Mouse (Mus musculus) right cerebral cortex, postnatal 25 days (tissue): Measurements from ENCODE around the gene Acvr1b.

ENCODE experiments used
- DNase-seq: peaks from one replicate; pipeline ENCODE4 v3.0.0; 2022

The Acvr1b gene

DNA sequence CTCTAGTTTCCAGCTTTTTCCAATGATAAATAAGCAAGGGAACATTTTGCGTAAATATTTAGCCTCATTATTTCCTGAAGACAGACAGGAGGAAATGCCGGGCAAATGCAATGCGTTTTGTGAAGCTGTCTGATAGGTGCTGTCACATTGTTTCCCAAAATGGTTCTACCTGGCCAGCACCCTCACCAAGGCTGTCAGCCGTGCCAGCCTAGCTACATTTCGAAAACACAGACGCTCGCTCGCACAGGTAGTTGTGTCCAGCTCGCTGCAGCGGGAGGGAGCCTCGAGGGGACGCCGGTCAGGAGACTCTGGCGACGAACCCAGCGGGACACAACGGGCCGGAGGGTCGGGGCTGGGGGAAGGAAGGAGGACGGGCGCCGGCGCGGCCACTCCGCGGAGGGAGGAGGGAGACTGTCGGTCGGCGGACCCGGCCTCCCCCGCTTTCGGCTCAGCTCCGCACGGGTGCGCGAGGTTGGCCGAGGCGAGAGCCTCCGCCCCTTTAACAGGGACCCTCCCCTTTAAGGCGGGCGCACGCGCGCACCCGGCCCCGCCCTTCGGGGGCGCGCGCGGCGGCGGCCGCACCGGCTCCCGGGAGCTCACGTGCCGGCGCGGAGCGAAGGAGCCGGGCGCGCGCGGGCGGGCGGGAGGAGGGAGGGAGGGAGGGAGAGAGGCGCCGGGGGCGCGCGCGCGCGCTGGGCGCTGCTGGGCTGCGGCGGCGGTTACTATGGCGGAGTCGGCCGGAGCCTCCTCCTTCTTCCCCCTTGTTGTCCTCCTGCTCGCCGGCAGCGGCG is at the start of gene Acvr1b:
Gene Acvr1b (plus strand): TSS at position 647 of the 791 bp plus-strand sequence.
- DNase-seq, result peak; percentile 93

- DNase-seq, result no peak
Measured at GRCm38 (mm10) chr15:101125561-101125960, 48.3 kb upstream of the Acvr1b start.

DNA sequence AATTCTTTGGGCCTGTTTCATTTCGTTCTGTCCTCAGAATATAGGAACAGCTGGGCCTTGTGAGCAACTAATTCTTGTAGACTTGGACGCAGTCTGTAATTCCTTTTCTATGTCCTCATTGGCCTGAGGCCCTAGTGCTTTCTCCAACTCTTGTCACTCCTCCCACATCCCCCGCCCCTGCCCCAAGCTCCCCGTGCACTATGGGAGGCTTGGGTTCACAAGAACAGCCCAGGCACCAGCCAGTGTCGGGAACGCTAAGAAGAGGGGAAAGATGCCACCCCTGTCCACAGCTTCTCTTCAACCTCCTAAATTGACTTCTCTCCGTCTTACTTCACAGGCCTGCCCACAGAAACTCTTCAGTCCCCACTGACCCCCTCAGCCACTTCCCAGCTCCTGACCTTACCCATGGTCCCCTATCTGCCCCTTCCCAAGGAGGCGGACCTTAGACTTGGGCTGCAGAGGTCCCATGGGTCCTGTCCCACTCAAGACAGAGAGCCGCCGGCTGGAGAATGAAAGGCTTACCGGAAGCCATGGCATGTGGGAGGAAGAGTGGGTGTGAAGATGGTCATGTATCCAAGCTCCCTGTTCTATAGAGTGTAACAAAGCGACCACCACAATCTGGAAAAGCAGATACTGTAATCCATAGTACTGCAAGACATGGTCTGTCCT is 46.9 kb upstream of the Acvr1b start:
- DNase-seq, result no peak

GRCm38 (mm10) chr15:101128181-101129089 is 45.4 kb upstream of the Acvr1b start, which contains the start of gene Acvrl1:
TSS of gene Acvrl1 (plus strand) at chr15:101128522.
- DNase-seq, result no peak

DNA sequence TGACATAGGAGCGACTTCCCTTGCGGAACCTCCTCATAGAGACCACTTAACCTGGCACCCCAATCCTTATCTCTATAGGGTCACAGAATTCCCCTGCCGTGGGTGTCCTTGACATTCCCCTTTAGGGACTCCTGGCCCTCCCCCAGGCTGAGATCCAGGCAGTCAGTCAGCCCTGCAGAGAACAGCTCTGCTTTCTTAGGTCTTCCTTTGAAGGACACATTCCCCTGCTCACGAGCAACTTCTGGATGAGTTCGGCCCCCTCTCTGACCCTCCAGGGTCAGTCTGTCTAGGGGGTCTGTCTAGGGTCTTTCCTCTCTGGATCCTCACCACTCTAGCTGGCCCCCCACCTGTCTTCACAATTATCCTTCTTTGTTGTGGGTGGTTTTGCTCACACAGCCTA is 44.5 kb upstream of the Acvr1b start:
- no peak for DNase-seq

GRCm38 (mm10) chr15:101131498-101131897 is 42.4 kb upstream of the Acvr1b start:
- DNase-seq, result no peak

GRCm38 (mm10) chr15:101132041-101132440 is 41.8 kb upstream of the Acvr1b start:
- no peak for DNase-seq

DNA sequence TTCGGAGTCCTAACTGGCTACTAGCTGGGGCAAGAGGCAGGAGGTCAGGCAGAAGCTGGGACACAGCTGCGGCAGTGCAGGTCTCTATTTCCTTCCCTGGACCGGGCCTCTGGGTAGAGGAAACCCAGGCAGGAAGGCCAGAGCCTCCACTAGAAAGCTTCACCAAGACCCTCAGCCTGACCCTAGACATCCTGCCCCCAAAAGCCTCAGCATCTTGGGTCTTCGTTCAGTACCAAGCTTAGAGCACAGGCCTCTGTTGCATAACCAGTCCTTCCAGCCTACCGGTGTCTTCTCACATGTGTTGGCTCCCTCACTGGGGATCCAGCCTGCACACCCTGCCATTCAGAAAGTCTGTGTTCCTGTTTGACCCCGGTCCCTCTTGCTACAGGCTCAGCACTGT is 41.1 kb upstream of the Acvr1b start:
- no peak for DNase-seq

DNA sequence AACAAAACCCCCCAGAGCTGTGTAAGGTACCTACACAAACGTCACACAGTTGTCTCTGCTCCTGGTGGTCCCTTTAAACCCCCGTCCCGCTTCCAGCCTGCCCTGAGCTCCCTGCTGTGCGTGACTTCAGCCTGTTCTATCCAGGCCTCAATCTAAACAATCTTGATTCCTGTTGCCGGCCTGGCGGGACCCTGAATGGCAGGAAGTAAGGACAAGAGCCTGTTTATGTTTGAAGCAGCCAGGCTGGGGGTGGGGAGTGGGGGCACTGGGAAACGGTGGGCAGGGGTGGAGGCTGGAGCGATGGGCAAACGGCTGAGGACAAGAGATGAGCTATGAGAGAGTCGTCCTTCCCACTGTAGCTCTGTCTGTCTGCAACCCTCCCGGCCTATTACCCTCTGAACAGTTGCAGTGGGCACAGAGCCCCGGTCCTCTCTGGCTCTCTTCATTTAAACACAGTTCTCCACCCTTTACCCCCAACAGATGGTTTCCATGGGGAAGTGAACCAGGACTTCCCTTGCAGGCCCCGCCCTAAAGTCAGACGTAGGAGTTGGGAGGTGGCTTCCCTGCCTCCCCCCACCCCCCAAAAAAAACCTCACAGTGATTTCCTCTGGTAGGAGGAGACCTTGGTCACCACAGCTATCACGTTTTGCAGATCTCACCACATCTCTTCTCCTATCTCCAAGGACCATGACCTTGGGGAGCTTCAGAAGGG is 39.7 kb upstream of the Acvr1b start:
- DNase-seq, result no peak

DNA sequence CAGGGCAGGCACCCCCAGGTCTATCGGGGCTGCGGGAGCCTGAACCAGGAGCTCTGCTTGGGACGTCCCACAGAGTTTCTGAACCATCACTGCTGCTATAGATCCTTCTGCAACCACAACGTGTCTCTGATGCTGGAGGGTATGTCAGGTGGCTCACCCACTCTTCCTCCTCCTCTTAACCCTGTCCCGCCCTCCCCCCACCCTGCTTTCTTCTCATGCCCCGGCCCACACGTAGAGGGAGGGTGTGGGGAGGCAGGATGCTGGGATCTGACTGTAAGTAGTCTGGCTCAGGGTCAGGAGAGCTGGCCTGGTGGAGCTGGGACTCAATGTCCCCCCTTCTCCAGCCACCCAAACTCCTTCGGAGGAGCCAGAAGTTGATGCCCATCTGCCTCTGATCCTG is 38.5 kb upstream of the Acvr1b start:
- DNase-seq, result no peak

GRCm38 (mm10) chr15:101137455-101137854 is 36.4 kb upstream of the Acvr1b start:
- DNase-seq, result no peak

GRCm38 (mm10) chr15:101138675-101139074 is 35.2 kb upstream of the Acvr1b start:
- no peak for DNase-seq

GRCm38 (mm10) chr15:101139885-101140284 is 34.0 kb upstream of the Acvr1b start:
- no peak for DNase-seq

DNA sequence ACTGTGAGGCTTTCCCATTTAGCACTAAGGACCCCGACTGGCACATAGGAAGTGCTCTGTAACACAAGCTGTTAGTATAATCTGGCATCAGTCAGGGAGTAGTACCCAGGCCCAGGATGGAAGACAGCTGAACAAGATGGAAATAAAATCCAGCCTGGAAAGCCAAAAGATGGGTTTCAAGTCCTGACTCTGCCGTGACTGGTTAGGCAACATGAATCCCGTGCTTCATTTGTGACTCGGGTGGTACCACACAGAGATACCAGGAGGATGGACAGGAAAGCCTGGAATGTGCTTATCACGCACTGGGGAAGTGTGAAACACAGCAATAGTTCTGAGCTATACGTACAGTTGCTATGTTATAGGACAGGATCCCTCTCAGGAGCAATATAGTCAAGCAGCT is 33.3 kb upstream of the Acvr1b start:
- DNase-seq, result no peak

GRCm38 (mm10) chr15:101141061-101141541 is 32.8 kb upstream of the Acvr1b start:
- no peak for DNase-seq

GRCm38 (mm10) chr15:101142672-101143071 is 31.2 kb upstream of the Acvr1b start:
- DNase-seq, result no peak

DNA sequence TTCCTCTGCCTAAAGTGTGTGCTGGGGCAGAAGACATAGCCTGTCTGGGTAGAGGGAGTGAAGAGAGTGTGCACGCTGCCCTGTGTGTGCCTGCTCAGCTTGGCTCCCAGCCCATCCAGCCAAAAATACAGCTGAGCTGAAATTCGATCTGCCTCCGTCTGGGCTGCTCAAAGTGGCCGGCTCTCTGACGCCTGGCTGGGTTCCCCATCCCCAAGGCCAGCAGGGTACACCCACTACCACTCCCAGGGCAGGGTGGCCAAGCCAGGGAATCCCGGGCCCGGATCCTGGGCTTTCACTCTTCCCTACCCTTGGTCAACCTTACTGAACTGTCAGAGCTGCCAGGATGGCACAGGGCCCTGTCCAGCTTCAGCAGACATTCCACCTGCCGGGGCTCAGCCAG is 30.4 kb upstream of the Acvr1b start:
- no peak for DNase-seq

DNA sequence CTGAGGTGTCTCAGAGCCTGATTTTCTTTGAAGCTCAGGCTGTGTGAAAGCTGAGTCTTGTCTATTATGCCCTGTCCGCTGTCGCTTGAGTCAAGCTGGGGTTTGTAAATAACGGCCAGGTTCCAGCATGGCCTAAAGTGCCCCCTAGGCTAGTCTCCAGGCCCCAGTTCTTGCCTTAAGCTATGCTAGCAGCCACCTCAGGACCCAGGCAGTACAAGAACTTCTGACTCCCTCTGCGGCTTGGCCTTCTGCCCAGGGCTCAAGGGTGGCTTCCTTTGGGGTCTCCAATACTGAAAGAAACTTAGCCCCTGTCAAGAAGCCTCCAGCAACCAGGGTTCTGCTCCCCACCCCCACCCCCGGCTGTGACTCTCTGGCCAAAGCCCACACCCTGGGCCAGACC is 29.7 kb upstream of the Acvr1b start:
- no peak for DNase-seq

DNA sequence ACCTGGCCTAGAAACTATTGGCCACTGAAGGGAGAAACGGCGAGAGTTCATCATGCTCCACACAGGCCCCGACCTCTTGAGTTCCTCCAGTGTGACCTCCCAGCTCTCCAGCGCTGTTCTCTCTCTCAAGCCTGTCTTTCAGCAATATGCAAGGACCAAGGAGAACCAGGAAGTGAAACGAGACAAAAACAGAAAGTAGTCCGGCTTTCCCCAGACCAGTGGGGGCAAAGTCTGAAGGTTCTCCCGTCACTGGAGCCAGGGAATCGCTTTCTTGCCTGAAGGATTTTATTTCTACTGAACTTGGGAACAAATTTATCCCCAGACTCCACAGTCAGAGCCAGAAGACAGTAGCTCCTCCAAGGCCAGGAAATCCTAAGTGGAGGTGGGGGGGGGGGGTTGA is 29.1 kb upstream of the Acvr1b start:
- no peak for DNase-seq

GRCm38 (mm10) chr15:101145424-101146099 is 28.3 kb upstream of the Acvr1b start:
- DNase-seq, result peak; percentile 89

- DNase-seq, result no peak
Measured at GRCm38 (mm10) chr15:101146100-101146965, 27.5 kb upstream of the Acvr1b start.
